Mouse (Mus musculus) MN1 (cell line): ENCODE data around the gene 0610012G03Rik.

ENCODE experiments used
- DNase-seq: peaks from one replicate; pipeline ENCODE4 v3.0.0-alpha.2; 2016; ENCODE audit warnings: low spot score

0610012G03Rik gene

GRCm38 (mm10) chr16:31932840-31933697, 15.2 kb downstream of the 0610012G03Rik start:
- DNase-seq = peak; percentile 94

- no peak for DNase-seq
Observed at GRCm38 (mm10) chr16:31932255-31932654, 16.0 kb downstream of the 0610012G03Rik start.

GRCm38 (mm10) chr16:31931330-31931729, 17.0 kb downstream of the 0610012G03Rik start:
- DNase-seq = peak; percentile 18

- no peak for DNase-seq
Observed at GRCm38 (mm10) chr16:31927412-31927811, 20.9 kb downstream of the 0610012G03Rik start.

GRCm38 (mm10) chr16:31926547-31927182, 21.6 kb downstream of the 0610012G03Rik start:
- DNase-seq = no peak

GRCm38 (mm10) chr16:31926091-31926490, 22.2 kb downstream of the 0610012G03Rik start:
- DNase-seq = no peak

- DNase-seq = no peak
Observed at GRCm38 (mm10) chr16:31924368-31924767, 23.9 kb downstream of the 0610012G03Rik start.

- peak; percentile 83 for DNase-seq
Observed at GRCm38 (mm10) chr16:31918248-31918724, 30.0 kb downstream of the 0610012G03Rik start.

GRCm38 (mm10) chr16:31917776-31918175, 30.5 kb downstream of the 0610012G03Rik start:
- no peak for DNase-seq

- DNase-seq = no peak
Observed at GRCm38 (mm10) chr16:31910281-31910847, 37.9 kb downstream of the 0610012G03Rik start.

- DNase-seq = no peak
Observed at GRCm38 (mm10) chr16:31908959-31909358, 39.3 kb downstream of the 0610012G03Rik start.

GRCm38 (mm10) chr16:31906896-31907295, 41.4 kb downstream of the 0610012G03Rik start:
- peak; percentile 54 for DNase-seq

GRCm38 (mm10) chr16:31905891-31906825, 42.1 kb downstream of the 0610012G03Rik start:
- peak; percentile 42 for DNase-seq

- DNase-seq = no peak
Observed at GRCm38 (mm10) chr16:31905331-31905730, 43.0 kb downstream of the 0610012G03Rik start.

GRCm38 (mm10) chr16:31903239-31903638, 45.1 kb downstream of the 0610012G03Rik start:
- no peak for DNase-seq

GRCm38 (mm10) chr16:31901886-31902285, 46.4 kb downstream of the 0610012G03Rik start:
- no peak for DNase-seq

- DNase-seq = no peak
Observed at GRCm38 (mm10) chr16:31898546-31899326, 49.6 kb downstream of the 0610012G03Rik start.
